Mouse (Mus musculus) kidney, adult 11 months (tissue): ENCODE results near the gene Rbfox3.

Source experiments
- DNase-seq: peaks from one replicate; pipeline ENCODE4 v3.0.0; 2022

Gene Rbfox3

DNA sequence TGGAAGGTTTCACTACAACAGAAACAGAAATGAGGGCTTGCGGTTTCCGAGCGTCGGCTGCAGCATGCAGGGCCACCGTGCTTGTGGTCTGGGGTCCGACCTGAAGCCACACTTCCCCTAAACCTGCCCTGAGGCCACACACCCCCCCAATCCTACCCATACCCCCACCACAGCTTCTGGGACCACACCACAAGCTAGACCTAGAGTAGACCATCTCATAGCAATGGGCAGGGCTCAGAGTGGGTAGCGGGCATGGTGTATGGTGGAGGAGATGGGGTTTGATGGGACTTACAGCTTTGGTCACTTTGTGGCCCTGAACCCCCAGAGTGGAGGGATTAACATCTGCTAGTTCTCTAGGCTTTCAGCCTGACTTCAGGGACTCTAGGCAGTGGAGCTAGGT lies 420.2 kb downstream of the Rbfox3 start:
- no peak for DNase-seq

DNA sequence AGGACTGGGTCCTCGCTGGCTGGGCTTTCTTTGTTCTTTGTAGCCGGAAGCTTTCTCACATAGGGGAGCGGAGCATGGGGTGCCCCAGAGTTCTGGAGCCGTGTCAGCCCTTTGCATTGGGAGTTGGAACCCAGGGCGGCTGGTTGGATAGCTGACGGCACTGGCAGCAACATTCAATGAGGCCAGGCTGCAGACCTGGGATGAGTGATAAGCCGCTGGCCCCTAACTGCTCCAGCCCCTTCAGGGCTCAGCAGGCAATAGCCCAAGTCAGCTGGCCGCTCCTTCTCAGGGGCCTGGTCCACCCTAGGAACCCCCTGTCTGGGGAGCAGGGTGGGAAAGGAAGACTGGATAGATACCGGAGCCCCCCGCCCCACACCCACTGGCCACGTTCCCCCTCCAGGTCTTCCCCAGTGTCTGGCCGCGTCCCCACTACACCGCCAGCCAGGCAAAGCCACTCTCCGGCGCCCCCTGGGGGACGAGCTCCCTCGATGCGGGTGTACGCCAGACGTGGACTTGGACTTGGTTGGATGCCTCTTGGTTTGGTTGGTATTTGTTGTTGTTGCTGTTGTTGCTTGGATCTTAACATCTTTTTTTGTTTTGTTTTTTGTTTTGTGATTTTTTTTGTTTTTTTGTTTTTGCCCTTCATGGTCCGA lies 420.7 kb downstream of the Rbfox3 start:
- DNase-seq = no peak

DNA sequence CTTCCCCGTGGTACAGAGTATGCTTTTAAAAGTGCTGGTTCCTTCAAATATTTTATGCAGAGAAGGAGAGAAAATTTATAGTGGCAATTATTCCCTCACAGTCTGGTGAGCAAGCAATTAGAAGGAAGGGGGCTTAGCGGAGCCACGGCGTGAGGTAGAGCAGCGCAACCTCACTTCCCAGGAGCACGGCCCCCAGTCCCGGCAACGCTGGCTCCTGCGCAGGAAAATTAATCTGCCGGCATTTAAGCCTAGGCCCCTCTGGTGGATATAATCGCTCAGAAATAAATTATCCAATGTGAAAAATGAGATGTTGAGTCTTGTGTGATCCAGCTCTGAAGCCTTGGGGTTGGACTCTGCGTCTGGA lies 422.5 kb downstream of the Rbfox3 start:
- no peak for DNase-seq

DNA sequence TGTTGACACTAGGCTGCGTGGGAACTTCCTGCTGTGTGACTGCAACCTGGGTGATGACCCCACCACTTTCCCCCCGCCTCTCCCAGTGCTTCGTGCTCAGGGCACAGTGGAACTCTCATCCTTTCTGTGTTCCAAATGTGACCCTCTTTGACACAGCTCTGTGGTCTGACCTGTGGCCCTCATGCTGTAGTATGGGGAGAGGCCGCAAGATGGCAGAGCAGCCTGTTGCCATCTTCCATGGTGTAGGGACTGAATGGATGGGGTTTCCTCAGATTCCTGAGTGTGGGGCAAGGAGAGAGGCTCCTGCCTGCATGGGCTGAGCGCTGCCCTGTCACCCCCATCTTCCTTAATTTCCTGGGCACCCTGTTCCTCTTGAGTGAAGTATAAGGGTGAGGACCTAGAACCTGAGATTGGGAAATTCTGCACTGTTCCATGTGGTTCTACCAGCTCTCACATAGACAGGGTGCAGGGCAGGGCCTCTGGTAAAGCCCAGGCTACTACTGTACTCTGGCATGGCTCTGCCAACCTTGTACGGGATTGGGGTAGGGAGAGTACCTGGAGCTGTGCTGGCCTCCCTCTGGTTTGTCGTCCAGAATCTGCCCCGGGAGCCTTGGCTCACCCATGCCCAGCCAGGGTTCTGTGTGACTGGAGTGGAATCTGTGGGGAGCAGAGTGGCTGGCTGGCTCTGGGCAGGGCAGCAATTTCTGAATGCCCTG lies 423.0 kb downstream of the Rbfox3 start:
- DNase-seq = peak; percentile 28

DNA sequence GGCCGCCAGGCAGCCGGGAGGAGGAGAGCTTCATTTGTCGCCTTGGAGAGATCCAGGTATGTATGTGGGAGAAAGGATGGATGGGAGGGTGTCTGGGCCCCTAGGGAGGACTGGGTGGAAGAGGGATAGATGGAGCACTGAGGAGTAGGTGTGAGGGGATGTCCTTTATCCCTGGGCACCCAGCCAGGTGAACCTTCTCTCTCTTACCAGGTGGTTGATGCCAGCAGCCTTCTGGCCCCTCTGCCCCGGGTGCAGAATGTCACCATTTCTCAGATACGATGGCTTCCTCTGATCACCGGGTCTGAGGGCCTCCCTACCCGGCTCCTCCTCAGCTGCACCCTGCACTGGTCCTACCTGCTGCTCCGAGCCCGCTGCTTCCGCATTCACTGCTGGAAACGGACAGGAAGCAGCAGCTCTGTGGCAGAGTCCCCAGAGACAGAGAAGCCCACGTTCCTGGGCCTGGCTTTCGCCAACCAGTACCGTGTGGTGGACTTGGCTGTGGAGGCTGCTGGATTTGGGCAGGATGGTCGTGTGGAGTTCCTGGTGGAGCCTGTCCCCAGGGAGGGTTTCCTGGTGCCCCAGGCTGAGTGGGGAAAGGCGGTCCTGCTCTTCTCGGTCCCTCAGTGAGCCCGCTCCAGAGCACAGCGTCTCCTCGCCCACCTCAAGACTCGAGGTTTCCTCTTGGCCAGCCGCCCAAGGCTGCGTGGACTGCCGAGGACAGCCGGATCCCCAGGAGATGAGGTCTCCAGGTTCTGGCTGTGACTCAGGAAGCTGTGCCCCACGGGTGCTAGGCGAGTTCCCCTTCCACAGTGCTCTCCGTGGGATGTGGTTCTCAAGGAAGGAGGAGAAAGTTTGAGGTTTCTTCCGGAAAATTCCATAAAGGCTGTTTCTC lies 424.3 kb downstream of the Rbfox3 start:
- no peak for DNase-seq

DNA sequence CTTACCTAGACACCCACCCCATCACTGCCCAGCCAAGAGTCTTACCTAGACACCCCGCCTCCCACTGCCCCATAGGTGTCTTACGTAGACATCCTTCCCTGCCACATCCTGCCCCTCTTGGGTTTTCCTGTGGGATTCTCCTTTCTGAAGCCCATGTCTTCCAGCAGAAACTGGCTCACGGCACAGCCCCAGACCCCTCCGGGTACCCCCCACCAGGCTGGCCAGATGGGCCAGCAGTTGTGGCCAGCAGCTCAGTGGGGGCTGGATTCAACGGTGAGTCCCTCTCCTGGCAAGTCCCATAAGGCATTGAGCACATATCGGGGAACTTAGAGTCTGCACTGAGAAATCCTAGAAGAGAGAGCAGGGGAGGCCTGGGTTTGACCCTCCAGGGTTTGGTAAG lies 425.1 kb downstream of the Rbfox3 start:
- no peak for DNase-seq

DNA sequence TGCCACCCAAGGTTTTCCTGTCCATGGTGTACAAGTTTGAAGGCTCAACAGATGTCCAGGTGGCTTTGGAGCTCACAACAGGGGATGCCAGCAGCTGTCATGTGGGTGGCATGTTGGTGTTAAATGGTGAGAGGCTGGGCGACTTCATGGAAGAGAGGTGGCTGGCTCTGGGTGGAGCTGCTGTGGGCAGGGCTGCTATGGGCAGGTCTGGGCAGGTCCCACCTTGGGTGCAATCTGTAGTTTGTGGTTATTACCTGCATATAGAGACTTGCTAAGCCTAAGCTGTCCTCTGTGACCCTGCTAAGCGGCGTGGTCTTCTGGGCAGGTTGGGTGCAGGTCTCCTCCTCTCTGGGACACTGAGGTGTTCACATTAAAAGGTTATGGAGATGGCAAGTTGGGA lies 425.6 kb downstream of the Rbfox3 start:
- no peak for DNase-seq

DNA sequence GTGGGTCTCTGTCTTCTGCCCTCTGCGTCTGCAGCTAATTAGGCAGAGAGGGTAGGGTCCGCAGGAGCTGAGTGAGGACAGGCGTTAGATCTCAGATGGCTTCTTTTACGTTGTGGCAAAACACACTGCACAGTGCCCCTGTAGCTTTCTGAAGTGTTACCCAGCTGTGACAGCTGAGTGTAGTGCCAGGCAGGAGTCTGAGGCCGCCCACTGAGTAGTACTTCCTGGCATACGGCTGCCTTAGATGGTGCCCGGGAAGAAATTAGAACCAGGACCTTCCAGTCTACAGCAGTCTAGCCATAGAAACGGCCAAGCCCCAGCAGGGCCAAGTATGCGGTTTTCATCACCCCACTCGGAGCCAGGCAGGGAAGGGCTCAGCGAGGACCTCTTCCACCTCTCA lies 426.1 kb downstream of the Rbfox3 start:
- DNase-seq = no peak

DNA sequence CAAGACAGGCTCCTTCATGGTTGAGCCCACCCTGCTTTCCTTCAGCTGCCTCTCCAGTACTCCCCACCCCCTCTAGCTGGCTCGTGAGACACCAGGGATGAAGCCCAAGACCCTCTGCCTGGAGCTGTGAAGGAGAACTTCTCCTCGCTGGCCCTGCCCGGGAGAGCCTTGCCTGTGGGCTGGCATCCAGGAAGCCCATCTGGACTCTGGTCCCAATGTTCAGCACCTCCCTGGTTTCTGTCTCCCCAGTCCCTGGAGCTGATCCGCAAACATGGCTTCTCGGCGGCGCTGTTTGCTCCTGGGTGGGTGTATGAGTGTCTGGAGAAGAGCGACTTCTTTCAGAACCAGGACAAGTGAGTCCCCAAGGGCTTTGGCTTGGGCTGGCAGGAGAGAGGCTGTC lies 427.2 kb downstream of the Rbfox3 start:
- no peak for DNase-seq

DNA sequence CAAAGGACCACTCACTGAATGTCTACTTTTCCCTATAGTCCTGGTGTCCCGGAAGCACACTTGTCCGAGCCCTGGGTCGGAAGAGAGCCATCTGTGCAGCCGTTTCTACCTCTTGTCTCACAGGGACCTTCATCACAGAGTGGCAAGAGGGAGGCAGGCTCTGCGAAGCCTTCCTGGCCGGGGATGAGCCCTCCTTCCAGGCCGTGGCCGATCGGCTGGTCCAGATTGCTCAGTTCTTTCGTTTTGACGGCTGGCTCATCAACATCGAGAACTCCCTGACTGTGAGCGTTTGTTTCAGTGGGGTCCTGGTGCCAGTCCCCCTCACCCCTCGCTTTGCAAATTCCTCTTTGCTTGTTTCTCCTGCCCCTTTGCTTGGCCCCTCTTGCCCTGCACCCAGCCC lies 429.6 kb downstream of the Rbfox3 start:
- no peak for DNase-seq

DNA sequence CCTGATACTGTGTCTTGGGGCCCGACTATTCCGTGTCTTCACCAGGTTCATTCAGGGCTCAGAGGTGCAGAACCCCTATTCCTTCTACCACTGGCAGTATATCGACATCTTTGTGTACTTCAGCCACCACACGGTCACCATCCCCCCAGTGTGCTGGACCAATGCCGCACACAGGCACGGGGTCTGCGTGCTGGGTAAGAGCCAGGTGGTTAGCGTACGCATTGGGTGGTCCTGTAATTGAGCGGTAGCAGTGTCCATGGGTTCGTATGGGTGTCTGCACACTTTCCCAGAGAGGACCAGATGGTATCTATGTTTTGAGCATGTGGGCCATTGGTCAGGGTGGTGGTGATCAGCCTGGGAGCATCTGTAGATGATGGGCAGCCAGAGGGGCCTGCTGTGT lies 430.2 kb downstream of the Rbfox3 start:
- DNase-seq = no peak

DNA sequence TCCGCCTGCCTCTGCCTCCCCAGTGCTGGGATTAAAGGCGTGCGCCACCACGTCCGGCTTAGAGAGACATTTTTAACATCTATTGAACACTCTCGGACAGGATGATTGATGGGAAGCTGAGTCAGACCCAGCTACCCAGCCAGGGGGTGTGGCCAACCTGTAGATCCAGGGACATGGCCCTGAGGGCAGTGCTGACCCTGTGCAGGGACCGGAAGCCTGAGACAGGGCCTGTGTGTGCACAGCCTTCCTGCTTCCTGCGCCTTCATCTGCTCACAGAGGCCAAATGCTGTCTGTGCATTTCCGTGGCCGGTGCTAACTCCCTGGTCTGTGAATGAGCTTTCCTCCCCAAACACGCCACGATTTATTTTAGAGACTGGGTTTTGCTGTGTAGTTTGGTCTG lies 431.6 kb downstream of the Rbfox3 start:
- peak; percentile 65 for DNase-seq

DNA sequence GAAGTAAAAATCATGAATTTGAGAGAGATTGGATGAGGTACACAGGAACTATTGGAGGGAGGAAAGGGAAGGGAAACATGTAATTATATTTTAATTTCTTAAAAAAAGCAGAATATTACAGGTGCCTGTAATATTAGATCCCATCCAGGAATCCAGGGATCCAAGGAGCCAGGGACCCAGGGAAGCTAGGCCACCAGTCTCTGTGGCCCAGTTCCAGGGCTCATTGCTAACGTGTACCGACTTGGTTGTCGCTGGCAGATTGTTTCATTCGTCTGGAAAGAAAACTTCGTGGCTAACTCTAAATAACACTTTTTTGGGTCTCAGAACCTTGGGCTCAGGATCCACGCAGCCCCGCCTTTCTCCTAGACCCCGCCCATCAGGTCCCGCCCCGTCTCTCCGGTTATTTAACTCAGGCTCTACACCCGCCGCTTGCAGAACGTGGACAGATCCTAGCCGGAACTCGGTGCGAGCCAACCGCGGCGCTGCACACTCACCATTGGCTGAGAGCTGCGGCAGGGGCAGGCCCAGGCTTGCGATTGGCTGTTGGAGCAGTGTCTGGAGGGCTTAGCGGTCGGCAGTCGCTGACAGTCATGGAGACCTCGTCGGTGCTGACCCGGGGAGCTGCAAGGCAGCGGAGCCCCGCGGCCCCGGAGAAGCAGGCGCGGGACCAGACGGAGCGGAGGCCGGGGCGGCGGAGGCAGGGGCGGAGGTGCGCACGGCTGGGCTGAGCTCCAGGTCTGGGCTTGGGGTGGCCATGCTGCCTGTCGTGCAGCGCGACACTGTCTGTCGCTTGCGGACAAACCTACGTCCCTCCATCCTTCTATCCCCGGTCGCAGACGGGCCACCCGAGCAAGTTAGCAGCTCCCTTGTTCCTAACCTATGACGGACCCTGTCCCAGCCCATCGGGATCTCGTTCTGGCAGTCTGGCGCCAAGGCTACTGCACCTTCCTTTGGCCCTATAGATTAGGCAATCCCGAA lies 434.7 kb downstream of the Rbfox3 start, which contains the start of gene Engase:
Engase (plus strand) TSS at position 434 of the 978 bp plus-strand sequence.
- peak; percentile 98 for DNase-seq

DNA sequence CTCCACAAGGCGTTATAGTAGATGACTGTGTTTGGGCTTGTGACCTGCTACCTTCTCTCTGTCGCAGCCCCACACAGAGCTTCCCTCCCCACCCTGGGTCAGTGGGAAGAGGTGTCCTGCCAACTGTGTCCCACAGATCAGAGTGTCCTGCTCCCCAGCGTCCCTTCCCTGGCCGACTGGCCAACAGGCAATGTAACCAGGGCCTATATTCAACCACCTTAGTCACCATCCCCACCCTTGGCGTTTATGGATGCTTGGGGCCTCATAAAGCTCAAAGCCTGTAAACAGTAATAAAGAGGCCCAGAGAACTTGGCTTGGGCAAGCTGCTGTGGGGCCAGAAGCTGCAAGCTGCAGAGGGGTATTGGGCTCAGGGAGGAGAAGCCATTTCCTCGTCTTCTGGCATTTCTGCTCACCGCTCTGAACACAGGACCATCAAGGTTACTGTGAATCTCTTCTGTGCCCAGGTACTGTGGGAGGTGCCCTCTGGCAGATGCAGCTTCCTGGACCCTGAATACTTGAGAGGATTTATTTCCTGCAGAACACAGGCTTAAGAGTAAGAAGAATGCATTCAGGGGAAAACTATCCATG lies 435.8 kb downstream of the Rbfox3 start:
- no peak for DNase-seq

DNA sequence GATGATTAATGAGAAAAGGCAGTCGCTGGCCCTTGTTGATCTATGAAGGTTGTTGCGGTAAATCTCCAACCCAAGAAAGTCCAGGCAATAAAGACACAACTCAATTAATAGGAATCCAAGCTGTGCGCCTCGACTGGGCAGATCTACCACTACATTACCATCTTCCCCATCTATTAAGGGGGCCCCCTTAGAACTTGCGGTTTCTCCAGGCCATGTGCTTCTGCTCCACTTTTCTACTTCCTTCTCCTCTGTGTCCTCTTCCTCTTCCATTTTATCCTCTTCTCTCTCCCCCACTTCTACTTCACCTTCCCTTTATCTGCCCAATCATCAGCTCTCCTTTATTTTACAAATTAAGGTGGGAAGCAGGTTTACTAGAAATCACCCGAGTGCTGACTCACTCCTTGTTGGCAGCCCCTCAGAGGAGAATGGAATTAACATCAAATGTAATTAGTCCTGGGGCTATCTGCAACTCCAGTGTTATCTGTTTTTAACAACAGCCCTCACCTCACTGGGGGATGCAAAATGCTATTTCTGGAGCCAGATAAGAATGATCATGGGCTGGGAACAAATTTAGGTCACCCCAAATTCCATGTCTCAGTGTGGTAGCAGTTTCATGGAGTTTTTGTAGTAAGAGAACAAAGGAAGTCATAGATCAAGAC lies 437.4 kb downstream of the Rbfox3 start:
- DNase-seq = no peak

DNA sequence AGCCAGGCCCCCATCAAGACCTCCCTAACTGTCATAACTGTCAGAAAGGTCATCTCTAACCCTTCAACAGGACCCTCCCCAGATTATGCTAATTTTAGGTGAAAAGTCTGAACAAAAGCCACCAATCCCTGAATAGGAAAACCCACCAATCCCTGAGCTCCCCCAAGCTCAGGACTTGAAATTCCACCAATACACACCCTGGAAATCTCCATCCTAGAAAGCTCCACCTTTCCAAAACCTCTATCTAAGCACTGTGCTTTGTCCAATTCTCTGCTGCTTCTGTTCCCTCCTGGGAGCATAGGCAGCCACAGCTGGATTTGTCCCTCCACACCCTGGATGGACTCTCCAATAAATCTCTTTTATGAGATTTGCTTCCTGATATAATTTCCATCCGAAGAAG lies 438.2 kb downstream of the Rbfox3 start:
- no peak for DNase-seq

DNA sequence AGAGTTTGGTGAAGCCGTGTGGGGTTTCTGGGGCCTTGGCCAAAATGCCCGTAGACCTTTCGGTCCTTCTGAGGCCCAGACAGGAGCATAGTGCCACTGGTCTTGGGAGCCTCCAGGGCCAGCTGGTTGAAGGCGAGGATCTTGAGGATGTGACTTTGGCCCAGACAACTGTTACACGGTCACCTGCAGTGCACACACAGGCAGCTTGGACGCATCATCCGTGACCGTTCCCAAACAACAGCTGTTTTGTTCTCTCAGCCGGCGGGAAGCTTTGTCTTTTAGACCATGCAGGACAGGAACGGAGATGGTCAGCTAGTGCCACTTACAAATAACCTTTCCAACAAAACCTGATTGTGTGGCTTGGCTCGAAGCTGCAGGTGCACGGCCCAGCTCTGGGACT lies 439.7 kb downstream of the Rbfox3 start:
- no peak for DNase-seq

DNA sequence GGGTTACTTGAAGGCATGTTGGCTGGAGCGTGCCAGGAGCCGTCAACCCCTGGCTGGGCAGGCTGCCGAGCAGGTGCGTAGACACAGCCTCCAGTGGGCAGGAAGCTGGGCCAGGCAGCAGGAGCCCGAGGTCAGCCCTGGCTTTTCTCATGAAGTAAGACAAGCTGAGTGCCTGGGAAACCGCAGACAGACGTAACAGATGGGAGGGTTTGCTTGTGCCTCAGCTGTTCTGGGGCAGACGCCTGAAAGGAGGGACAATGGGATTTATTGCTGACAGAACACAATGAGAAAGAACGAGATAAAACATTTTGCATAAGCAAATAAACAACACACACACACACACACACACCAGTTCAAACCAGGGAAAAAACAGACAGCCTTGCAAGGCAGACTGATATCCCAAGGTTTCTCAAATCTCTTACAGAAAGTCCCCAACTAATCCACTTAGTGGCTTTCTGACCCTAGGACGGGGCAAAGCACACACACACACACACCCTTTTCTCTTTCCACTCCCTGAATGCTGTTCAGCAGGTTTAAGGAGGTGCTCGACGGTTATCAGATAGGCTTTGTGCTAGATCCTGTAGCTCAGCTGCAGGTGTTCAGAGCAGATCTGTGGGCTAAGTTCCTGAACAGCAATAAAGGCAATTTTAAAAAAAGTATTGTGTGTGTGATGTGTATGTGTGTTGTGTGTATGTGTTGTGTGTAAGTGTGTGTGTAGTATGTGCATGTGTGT lies 441.0 kb downstream of the Rbfox3 start:
- no peak for DNase-seq

DNA sequence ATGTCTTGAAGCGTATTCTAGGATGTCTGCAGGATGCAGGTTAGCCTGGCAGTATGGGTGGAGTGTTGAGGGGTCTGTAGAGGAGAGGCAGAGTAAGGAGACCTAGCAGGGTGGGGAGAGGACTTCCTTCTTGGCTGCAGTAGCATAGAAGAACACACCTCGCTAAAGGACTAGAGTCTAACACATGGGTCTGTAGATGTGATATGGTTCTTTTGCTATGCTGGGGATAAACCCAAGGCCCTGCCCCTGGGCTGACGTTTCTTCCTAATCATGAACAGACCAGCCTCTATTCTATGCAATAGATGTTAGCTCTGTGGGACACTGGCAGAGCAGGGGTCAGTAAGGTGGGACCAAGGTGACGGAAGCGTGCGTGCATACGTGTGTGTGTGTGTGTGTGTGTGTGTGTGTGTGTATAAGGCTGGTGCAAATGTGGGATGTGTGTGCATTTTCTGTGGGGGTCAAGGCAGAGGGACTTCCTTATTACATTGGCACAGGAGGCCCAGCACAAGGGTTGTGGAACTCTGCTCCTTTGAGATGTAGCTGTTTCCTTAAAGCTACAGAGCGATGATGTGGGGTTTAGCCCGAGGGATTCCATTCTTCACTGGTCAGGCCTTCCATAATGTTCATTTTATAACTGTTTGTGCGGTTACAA lies 441.8 kb downstream of the Rbfox3 start:
- DNase-seq = no peak

DNA sequence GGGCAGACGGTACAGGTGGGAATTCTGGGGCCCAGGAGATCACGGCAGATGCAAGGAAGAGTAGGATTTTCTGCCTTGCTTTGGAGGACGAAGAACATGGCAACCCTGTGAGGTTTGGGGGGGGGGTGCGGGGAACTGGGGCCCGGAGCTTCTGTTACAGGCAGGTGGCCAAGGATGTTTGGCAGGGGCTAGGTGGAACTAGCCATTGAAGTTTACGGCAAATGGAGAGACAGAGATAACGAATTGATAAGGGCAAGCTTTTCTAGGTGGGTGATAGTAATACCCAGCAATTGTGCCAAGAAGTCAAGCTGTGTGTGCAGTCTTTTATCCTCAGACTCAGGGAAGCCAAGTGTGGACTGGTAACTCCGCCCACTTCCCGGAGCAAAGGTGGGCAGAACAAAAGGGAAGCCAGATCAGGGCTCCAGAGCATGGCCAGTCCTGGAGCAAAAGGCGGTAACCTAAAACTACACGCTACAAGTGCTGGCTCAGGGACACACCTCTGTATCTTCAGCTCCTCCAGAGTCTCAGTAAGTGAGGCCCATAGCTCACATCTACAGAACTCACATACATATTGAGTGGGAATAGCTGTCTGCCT lies 443.9 kb downstream of the Rbfox3 start:
- no peak for DNase-seq
